Mouse (Mus musculus): ENCODE measurements around the gene Gramd4.

DNA sequence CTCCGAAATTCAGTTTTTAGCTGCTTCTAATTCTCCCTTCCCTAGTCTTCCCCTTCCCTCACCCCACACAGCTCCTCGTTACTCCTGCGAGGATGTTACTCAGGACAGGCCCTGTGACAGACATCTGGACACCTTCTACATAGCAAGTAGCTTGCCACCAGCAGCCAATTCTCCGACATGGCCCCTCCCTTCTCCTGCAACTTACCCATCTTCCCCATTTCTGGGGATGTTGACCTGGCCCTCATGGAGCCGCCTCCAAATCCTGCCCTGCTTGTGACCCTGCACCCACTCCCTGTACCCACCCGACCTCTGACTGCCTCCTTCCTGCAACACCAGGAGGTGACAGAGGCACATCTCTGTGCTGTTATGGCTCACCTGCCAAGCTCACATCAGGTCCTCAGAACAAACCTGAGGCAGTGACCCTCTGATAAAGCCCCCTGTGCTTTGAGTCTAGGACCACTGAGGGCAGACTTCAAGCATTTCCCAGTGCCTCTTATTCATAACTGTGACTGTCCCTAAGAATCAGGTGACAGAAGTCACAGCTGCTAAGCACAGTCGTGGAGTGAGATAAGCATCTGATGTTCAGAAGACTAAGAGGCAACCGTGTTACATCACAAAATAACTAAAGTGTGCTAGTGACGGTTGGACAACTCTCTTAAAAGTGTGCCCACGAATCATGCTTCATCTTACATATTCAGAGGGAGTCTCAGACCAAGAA is 110.5 kb downstream of the Gramd4 start:
- peak; percentile 22; the same call in 1 of the 2 replicates for TF ChIP-seq CTCF (IDR thresholded peaks at IDR 0.05; ENCODE audit: control insufficient read depth, insufficient read depth, low read length)
- TF ChIP-seq POLR2A (IDR thresholded peaks at IDR 0.05; ENCODE audit: borderline replicate concordance, control insufficient read depth, low read depth, low read length), result no peak
